Mouse (Mus musculus) testis, postnatal 10 days (tissue): ENCODE results near the gene Rarg.

Experiments used
- DNase-seq: peaks from one replicate; pipeline ENCODE4 v3.0.0; 2021; ENCODE audit warnings: low spot score

Rarg gene

DNA sequence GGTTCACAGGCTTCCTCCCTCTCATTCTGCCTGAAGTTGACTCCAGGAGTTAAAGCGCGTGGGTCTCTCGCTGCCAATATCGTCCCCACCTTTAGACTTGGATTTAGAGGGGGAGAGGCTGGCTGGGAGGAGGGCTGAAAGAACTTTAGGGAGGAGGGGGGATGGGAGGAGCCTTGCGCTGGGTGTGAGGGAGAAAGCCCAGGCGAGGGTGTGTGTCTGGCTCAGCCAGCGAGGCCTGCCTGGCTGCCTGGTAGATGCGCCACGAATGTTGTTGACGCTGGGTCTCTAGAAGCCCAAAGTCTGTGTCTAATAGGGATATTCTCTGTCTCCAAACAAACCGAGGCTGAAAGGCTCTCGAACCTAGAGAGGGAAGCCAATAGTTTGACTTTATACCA lies 756 bp upstream of the Rarg start:
- DNase-seq: no peak

DNA sequence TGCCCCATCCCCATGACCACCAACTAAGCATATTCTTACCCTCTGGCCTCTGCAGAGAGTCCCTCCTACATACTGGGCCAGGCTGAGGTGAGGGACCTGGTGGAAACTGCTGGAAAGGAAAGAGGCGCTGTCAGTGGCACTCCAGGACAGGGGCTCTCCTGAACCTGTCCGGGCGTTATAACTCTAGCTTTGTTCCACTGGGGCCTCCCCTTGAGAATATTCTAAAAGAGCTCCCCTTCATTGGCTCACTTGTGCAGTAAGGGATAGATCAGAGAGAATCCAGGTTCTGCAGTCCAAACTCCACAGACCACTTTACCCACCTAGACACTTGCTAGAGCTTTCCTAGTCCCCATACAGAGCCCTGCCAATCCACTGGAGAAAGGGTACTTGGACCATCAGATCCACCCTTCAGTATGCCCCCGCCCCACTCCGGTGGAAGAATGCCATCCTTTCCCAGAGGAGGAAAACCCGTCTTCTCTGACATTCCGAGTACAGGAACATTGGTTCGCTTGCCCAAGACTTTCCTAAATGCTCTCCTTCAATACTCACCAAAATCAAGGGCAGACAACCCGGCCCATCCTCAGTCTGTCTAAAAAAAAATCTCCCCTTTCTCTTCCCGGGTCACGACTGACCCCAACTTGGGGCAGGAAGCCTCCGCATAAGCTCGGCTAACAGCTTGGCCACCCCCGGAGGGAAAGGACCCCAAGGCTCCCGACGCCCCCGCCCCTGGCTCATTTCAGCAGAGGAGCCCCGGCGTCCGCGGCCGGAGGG lies 701 bp downstream of the Rarg start:
- no peak for DNase-seq

DNA sequence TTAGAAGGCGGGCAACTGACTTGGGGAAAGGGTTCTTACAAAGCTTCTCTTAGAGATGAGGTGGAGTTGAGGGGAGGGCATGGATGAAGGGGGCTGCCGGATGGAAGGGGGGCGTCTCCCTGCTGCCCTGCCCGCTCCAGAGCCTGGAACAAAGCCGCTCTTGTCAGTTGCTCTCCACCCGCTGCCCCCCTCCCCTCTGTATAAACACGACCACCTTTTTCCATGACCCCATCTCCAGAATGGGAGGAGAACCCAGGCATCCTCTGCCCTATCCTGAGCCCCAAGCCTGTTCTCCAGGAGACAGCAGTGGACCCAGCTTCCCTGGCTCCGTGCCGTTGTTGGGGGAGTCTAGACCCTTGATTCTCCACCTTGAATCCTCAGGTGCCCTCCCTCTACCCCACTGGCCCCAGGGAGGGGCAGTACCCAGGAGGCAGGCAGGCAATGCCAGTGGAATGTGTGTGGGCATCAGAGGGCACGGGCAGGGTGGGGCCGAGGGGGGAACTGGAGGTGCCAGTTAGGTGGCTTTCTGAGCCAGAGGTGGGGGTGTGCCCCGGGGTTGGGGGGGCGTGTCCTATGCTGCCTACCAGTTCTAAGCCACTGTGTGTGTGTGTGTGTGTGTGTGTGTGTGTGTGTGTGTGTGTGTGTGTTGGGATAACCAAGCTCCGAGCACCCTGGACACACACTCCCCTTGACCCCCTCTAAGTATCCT lies 1.6 kb downstream of the Rarg start:
- DNase-seq: no peak

DNA sequence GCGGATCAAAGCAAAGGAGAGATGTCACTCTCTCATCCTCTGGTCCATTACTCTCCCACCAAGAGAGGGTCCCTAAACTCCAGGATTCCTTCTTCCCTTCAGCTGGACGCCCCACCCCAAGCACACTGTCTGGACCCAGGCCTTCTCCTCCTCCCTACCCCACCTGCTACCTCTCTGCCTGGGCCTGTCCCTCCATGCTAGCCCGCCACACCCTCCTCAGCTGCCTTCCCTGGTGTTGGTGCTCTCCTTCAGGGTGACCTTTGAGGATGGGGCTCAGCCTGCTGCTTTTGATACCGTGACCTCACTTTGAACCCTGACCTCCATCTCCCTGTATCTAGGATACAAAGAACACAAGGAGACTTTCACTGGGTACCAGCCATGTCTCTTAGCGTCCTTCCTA lies 6.8 kb downstream of the Rarg start:
- no peak for DNase-seq

DNA sequence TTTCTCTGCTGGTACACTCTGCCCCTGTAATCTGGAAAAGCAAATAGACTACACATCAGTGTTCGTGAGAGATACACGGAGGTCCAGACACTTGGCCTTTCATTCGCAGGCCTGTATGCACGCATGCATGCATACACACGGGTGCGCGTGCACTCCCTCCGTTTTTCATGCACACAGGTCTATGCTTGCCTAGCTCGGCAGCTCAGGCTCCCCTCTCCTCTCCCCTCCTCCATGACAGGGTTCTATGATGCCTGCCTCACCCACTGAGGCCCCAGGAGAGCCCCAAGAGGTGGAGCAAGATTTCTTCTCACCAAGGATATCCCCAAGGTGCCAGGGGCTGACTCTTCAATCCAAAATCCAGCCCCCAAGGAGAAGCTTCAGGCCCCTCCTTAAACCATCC lies 7.3 kb downstream of the Rarg start:
- no peak for DNase-seq

DNA sequence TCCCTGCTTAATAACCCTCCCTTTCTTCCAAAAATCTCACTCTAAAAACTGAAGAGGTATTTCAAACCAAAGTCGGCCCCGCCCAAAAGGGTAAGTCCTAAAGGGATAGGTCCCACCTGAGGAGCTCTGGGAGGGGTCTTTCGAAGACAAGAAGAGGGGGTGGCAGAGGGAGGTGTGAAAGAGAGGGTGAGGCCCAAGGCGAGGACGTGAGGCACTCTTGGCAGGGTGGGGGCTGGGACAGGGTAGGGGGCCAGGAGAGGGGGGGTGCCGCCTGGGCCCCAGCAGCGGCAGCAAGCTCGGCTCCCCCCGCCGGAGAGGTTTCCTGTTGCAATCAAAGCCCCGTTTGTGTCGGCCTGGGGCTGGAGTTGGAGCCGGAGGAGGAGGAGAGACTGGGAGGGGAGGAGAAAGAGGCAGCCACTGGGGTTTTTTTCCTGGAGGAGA lies 8.0 kb downstream of the Rarg start:
- DNase-seq: peak; percentile 55

DNA sequence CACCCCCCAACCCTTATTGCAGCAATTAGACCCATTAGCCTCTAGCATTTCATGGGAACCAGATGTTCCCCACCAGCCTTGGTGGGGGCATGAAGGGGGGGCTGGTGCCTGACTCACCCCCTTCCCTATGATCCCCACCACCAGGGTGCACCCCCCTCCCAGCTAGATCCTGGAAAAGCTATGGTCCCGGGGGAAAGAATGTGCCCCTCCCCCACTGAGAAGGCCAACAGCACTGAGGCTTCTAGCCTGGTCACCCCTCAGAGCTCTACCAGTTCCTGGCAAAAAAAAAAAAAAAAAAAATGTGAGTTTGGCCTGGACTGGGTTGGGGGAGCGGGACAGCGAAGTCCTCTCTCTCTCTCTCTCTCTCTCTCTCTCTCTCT lies 8.5 kb downstream of the Rarg start:
- DNase-seq: peak; percentile 62

DNA sequence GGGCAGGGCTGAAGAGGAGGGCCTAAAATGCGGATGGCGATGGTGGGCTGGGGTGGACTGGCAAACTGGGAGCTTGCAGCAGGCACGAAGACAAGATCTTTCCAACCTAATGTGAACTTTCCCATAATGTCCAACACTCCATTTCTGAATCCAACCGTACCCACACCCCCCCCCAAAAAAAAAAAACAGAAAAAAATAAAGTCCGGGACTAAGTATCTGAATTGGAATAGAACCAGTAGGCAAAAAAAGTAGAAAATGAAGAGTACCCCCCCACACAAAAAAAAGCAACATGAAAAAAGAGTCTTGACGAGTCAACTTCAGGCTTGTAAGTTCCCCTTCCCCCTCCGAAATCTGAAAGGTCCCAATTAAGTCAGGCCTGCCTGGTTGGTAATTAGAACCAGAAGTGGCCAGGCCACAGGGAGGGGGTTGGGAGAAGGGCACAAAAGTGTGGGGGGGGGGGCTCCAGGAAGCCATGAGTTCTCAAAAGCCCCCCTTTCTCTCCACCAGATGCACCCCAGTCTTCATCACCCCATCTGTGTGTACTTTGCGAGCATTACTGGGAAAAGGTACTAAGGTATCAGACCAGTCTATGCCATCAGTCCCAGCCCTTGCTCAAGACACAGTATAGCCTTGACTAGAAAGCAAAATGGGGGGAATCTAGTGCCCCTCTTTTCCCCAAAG lies 9.0 kb downstream of the Rarg start:
- no peak for DNase-seq

DNA sequence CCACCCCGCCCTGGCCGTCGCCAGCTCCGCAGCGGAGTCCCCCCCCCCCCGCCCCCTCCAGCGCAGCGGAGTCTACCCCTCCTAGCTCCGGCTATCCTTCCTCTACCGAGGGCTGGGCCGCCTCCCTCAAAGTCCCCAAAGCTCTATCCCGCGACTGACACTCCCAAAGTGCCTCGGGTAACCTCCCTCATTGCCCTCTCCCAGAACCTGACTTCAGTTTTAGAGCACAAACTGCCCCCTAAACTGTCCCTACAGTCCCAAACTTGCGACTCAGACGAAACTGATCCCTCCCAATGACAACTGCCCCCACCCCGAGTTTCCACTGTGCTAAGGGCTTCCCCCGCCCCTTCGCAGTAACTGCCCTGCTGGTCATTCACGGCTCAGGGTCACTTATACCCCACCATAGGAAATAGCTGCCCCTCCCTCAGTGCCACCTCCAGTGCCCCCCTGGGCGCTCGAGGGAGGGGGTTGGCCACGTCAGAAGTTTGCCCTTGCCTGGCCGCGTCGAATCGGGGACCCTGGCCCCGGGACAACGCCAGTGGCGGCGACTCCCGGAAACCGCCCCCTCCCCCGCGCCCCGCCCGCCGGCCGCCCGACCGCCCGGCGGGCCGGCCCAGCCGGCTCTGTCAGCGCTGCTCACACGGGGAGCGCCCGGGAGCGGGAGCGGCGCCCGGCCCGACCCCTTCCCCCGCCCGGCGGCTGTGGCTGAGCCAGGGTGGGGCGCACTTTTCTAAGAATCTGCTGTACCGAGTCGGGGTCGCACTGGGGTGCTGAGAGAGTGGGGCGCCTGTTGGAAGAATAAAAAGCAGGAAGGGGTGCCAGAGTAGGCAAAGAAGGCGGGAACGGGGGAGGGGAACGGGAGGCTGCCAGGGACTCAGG lies 9.8 kb downstream of the Rarg start:
- DNase-seq: peak; percentile 79

DNA sequence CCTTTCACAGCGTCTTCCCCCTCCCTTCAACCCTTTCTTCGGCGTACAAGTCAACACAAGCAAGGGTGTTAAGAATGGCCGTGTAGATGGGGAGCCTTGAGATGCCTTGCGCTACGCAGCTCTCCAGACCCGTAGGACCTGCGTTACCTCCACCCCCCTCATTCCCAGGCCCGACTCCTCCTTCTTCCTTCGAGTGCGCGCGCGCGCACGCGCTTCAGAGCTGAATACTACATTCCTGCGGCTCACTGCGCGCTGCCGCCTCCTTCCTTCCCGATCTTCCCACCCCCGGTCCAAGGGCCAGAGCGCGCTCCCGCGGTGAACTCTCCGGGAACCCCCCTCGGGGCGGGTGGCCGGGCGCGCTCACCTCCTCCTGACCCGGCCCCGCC lies 10.5 kb downstream of the Rarg start:
- peak; percentile 93 for DNase-seq

DNA sequence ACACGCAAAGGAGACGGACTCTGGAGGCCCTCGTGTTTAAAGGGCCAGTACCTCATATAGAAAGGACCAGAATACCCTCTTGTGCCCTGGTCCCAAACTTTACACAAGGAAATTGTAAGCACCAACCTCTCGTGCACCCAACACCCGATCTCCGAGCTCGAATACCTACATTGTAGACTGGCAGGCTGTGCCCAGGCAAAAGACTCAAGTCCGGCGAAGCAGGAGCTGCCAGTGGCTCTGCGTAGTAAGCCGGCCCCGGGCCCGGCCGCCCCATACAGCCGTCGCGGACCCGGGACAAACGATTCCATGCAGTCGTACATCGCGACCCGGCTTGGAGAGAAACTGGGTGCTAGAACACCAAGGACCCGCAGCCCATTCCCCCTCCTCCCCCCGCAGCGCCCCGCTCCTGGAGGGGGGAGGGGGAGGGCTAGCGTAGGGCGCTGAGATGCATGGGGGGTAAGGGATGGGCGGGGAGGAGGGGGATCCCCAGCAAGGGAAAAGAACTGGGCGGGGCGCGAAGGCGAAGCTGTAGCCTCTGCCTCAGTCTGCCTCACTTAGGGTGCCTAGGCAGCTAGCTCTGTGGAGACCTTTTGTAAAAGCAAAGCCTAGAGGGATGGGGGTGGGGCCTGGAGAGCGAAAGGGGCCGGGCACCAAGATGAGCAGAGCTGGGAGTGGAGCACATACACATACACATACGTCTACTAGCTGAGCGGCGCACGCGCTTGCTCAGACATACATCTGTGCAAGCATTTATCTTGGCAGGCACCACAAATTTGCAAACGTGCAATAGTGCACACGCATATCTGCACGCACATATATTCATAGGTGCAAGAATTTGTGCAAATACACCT lies 11.2 kb downstream of the Rarg start:
- peak; percentile 79 for DNase-seq

DNA sequence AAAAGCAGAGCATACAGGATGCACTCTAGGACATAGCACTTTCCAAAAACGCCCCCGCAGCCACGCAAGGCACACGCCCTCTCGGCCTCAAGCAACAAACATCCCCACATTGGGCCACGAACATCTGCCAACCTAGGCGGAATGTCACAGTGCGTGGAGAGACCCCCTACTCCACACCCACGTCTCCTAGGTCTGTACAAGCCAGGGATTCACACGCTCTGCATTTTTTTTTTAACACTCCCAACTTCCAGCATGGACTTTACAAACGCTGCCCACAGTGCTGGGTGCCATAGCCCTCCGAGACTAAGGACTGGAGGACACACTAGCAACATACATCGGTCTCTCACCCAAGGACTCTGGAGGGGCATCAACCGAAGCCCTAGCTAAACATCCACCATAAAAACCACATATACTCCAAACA lies 11.8 kb downstream of the Rarg start:
- no peak for DNase-seq

DNA sequence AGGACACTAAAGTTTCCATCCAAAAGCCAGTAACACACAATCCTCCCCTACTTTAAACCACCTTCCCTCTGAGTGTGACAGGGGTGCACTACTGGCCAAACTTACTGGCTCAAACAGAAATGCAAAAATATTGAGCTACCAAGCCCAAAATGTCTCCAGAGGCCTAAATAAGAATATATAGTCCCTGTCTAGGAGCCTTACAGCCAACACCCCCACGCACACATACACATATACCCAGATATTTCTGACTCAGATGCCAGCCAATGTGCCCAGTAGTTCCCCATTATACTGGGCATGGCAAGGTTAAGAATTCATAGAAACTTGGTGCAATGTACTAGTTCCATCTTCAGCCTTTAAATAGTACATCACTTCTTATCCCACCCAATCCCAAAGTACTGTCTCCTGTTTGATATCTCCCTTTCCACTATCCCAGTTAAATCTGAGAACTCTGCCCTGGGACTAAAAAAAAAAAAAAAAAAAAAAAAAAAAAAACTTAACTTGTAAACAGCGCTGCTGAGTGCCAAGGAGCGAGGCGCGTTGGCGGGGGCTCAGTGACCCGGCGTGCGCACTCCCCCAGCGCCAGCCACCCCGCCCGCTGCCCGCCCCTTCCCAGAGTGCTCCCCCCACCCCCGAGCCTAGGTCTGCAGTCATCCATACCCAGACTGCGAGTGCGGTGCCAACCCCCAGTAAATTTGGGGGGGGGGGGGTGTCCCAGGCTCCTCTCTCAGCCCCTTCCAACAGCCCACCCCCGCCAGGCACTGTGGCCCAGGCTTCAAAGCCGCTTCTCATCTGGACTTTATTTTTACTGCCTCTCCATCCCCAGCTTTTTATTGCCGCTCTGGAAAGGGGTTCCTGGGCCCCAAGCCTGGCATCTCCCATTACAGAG lies 12.8 kb downstream of the Rarg start:
- no peak for DNase-seq

DNA sequence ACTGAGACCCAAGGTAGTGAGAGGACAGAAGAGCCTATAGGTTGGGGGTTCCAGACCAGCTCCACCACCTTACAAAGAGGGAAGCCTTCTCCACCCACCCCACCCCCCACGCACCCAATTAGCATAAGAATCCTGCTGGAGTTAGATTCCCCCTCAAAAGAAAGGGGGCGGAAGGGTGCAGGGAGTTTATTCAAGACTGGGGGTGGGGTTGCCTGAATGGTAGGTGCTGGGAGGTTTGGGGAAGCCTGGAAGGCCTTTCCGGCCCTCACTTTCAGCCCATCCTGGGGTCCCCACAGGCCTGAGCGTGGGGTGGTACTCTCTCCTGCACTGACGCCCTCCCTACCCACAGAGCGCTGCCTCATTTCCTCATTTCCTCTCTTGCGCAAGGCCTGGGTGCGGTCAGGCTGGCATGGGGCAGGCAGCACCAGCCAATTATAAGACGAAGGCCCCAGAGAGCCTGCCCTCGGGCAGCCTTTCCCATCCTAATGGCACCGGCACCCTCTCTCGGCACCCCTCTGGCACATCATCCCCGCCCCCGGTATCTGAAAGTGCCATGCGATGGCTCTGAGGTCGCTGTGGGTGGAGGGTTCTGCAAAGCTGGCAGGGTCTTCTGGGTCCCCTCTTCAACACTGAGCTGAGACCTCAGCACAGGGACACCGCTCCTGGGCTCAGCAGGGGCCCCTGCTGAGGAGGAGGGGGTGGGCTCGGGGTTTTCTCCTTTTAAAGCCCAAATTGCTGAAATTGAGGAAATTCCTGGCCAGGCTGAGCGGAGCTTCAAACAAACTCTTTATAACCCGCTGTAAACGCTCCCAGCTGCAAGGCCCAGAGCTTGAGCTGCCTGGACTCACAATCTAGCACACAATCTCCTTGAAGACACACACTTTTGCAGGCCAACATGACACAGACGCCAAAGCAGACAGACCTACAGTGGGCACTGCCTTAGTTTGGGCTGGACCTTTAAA lies 13.8 kb downstream of the Rarg start:
- no peak for DNase-seq

DNA sequence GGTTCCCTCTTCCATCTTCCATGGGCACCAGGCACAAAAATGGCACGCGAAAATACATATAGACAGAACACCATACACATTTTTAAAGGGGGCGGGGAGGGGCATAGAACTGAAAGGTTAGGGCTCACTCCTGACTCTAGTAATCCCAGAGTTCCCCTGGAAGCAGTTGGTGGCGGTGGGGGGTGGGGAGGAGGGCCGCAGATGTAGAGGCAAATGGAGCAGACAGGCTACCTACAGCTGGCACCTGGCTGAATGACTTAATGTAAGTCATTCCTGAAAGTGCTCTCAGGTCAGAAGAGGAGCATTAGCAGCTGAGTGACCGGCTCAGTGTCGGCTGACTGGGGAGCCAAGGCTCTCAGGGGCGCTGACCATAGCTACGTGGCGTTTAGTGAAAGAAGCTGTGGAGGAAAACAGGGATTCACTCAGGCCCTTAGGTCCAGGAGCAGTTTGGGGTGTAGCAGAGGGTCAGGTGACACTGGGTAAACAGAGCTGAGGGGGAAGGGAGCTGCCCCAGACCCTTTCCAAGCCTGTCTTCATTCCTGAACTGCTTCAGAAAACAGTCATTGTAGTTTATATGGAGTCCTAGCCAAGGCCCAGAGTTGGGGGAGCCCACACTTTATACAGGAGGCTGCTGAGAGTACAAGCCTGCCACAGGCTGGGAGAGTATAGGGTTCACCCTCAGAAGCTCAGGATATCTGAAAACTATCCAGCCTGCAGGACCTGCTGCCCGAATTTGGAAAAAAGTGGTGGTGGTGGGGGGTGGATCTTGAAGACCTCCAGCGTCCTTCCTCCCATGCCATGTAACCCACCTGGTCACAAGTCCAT lies 14.7 kb downstream of the Rarg start:
- DNase-seq: no peak

DNA sequence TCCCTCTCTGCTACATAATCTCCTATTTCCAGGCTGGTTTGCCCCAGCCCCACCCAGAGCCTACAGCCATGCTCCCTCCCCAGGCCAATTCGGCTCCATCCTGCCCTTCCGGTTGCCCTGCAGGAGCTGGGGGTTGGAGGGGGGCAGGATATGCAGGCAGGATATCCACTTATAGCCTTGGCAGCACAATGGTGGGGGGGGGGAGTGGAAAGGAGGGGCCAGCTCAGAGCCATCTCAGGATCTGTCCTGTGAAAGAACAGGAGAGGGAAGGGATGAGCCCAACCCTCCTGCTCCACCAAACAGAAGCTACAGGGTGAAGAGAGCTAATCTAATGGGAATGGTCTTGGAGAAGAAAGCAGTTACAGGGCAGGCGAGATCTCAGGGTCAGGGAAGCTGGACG lies 16.7 kb downstream of the Rarg start:
- DNase-seq: no peak

DNA sequence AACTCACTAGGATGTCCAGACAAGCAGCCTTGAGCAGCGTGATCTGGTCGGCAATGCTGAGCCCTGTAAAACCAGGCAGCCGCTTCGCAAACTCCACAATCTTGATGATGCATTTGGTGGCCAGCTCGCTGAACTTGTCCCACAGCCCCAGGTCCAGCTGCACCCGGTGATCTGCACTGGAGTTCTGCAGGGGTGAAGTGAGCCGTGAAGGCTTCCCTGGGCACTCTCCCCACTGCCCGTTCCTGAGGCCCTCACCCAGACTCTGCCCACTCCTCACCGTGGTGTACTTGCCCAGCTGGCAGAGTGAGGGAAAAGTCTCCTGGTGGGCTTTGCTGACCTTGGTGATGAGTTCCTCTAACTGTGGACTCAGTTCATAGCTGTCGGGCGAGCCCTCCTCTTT lies 17.5 kb downstream of the Rarg start:
- DNase-seq: no peak

DNA sequence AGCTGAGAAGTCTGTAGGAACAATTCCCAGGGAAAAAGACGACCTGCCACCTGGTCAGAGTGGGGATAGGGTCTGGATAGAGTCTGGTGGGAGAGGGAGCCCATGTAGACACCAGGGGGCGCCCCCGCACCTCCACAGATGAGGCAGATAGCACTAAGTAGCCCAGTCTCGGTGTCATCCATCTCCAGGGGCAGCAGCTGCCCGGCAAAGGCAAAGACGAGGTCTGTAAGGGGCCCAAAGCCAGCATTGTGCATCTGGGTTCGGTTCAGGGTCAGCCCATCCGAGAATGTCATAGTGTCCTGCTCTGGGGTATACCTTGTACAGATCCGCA lies 18.1 kb downstream of the Rarg start:
- DNase-seq: peak; percentile 87
